Mouse (Mus musculus) forebrain, embryonic 16.5 days (tissue): ENCODE data around the gene Ssr3. TPM values are rescaled to one million over a fixed set of nuclear protein-coding genes. Genes with fewer than 3 reads are reported as not detected.

Experiments used
- ATAC-seq: fragments of 200-750 bp; cut with Nextera tagmentation; 2 replicates; pipeline ENCODE4 v1.8.0; 2017; ENCODE audit warnings: mild to moderate bottlenecking, moderate library complexity
- H3K27ac ChIP-seq: fragments of 300-500 bp; sonication (generic); 2 replicates; pipeline ENCODE4 v1.5.1; 2014; ENCODE audit warnings: low read length, control low read depth
- H3K27me3 ChIP-seq: fragments of 300-500 bp; sonication (generic); replicated peaks from 2 replicates; pipeline ENCODE4 v1.6.1; 2014; ENCODE audit warnings: low read length; ENCODE audit not compliant: control insufficient read depth, insufficient read depth
- H3K36me3 ChIP-seq: fragments of 300-500 bp; sonication (generic); 2 replicates; pipeline ENCODE4 v1.6.1; 2014; ENCODE audit not compliant: control insufficient read depth, insufficient read depth
- H3K4me1 ChIP-seq: fragments of 300-500 bp; sonication (generic); replicated peaks from 2 replicates; pipeline ENCODE4 v1.6.1; 2014; ENCODE audit warnings: low read length; ENCODE audit not compliant: control insufficient read depth, insufficient read depth
- H3K4me2 ChIP-seq: fragments of 300-500 bp; sonication (generic); 2 replicates; pipeline ENCODE4 v1.6.1; 2014; ENCODE audit warnings: mild to moderate bottlenecking, low read length, control low read depth
- H3K4me3 ChIP-seq: fragments of 300-500 bp; sonication (generic); replicated peaks from 2 replicates; pipeline ENCODE4 v1.5.1; 2014; ENCODE audit warnings: mild to moderate bottlenecking, low read length, control low read depth
- H3K9ac ChIP-seq: fragments of 300-500 bp; sonication (generic); replicated peaks from 2 replicates; pipeline ENCODE4 v1.6.1; 2014; ENCODE audit warnings: low read depth, low read length, control low read depth
- H3K9me3 ChIP-seq: fragments of 300-500 bp; sonication (generic); 2 replicates; pipeline ENCODE4 v1.6.1; 2016; ENCODE audit warnings: low read length; ENCODE audit not compliant: control insufficient read depth
- WGBS: fragments of 180-500 bp; shearing (Covaris S2); extraction: QIAGEN DNeasy Blood & Tissue Kit; methylation state at CpG from one replicate; pipeline ENCODE4 v1.1.7; 2014; 5-methylcytosine and 5-hydroxymethylcytosine counted together
- polyA plus RNA-seq: library from polyadenylated mRNA; unstranded; fragments of >200 nt; fragmentation: Nextera tagmentation; extraction: Ambion mirVana; gene quantifications from 2 replicates; pipeline ENCODE4 v1.2.1, GENCODE M21; 2015

Ssr3 gene
- polyA plus RNA-seq, 1 experiment from 2014 or later, result 170 TPM

GRCm38 (mm10) chr3:65340173-65340951 lies 52.1 kb downstream of the Ssr3 start:
- Histone ChIP-seq H3K27ac (no peak overlapping the region), H3K9ac (no peak overlapping the region), H3K4me3 (no peak overlapping the region), H3K36me3 (no peaks in the 10 kb centered on the region), H3K9me3 (no peaks in the 10 kb centered on the region), H3K27me3 (no peaks in the 10 kb centered on the region), H3K4me1 (no peaks in the 10 kb centered on the region), H3K4me2 (no peak overlapping the region)
- 77% methylated on average over 5 of the region's 5 CpGs for WGBS
- no peak for ATAC-seq

- Histone ChIP-seq H3K4me1 (no peaks in the 10 kb centered on the region), H3K27ac (no peak overlapping the region), H3K4me2 (no peak overlapping the region), H3K4me3 (no peak overlapping the region), H3K27me3 (no peaks in the 10 kb centered on the region), H3K9me3 (no peaks in the 10 kb centered on the region), H3K9ac (no peak overlapping the region), H3K36me3 (no peaks in the 10 kb centered on the region)
- WGBS, result 88% methylated on average over 10 of the region's 10 CpGs
- ATAC-seq, result no peak
Measured at GRCm38 (mm10) chr3:65337835-65338464, 54.5 kb downstream of the Ssr3 start.

Other genes starting within 250 kb of the Ssr3 start
- gene Tiparp, start 135.8 kb upstream of the Ssr3 start, polyA plus RNA-seq, result 33.9 and 41.4 TPM in 2 replicates